Mouse (Mus musculus) forebrain, embryonic 10.5 days (tissue): ENCODE measurements around the gene Gm28042. TPM values are rescaled to one million over a fixed set of nuclear protein-coding genes. Genes with fewer than 3 reads are reported as not detected.

Experiments
- DNase-seq: peaks from one replicate; pipeline ENCODE4 v3.0.0-alpha.2; 2017; ENCODE audit warnings: low spot score; ENCODE audit errors: extremely low spot score
- H3K27ac ChIP-seq: fragments of 300-500 bp; sonication (generic); 2 replicates; pipeline ENCODE4 v1.5.1; 2016; ENCODE audit warnings: mild to moderate bottlenecking
- H3K27me3 ChIP-seq: fragments of 300-500 bp; sonication (generic); 2 replicates; pipeline ENCODE4 v1.6.1; 2016; ENCODE audit warnings: mild to moderate bottlenecking; ENCODE audit not compliant: poor library complexity, severe bottlenecking
- H3K36me3 ChIP-seq: fragments of 300-500 bp; sonication (generic); replicated peaks from 2 replicates; pipeline ENCODE4 v1.6.1; 2016; ENCODE audit warnings: mild to moderate bottlenecking, moderate library complexity
- H3K4me1 ChIP-seq: fragments of 300-500 bp; sonication (generic); 2 replicates; pipeline ENCODE4 v1.6.1; 2016
- H3K4me3 ChIP-seq: fragments of 300-500 bp; sonication (generic); 2 replicates; pipeline ENCODE4 v1.5.1; 2016; ENCODE audit warnings: mild to moderate bottlenecking, moderate library complexity
- H3K9me3 ChIP-seq: fragments of 300-500 bp; sonication (generic); 2 replicates; pipeline ENCODE4 v1.6.1; 2016; ENCODE audit warnings: mild to moderate bottlenecking, moderate library complexity
- WGBS: fragments of 180-500 bp; shearing (Covaris S2); methylation state at CpG from one replicate; pipeline ENCODE4 v1.1.7; 2016; 5-methylcytosine and 5-hydroxymethylcytosine counted together
- polyA plus RNA-seq: library from polyadenylated mRNA; unstranded; fragments of >200 nt; fragmentation: Nextera tagmentation; extraction: Ambion mirVana; gene quantifications from 2 replicates; pipeline ENCODE4 v1.2.1, GENCODE M21; 2016

The Gm28042 gene
- polyA plus RNA-seq, 1 experiment from 2014 or later, result 5.9 TPM

DNA sequence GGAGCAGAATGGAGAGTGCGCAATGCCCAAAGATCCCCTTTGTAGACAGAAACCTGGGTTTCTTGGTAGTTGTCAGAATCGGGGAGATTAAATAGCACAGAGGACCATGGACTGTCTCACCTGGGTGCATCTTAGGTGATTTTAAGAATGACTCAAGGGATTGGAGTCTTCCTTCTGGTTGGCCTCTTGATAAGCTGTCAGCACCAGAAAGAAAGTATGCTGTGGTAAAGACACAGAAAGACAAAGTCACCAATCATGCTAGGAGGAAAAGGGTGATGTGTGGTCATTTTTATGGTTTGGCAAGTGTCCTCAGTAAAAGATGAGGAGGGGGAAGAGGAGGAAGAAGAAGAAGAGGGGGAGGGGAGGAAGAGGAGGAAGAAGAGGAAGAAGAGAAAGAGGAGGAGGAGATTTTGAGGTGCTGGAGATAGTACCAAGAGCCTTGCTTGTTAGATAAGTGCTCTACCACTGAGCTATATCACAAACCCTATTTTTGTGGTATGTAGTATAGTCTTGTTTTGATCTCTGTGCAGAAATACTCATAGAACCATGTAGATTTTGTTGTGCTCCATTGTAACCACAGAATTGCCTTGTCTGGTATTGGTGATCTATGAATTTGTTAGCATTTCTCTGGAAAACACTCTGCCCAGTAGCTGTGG lies 13.3 kb upstream of the Gm28042 start:
- H3K27ac ChIP-seq, result no peak overlapping the region
- H3K4me1 ChIP-seq, result no peaks in the 10 kb centered on the region
- no peaks in the 10 kb centered on the region for H3K27me3 ChIP-seq
- 91% methylated on average over 2 of the region's 2 CpGs for WGBS
- no peaks in the 10 kb centered on the region for H3K9me3 ChIP-seq
- DNase-seq, result no peak
- H3K4me3 ChIP-seq, result no peak overlapping the region
- peaks cover 48% of the 10 kb centered on the region for H3K36me3 ChIP-seq

DNA sequence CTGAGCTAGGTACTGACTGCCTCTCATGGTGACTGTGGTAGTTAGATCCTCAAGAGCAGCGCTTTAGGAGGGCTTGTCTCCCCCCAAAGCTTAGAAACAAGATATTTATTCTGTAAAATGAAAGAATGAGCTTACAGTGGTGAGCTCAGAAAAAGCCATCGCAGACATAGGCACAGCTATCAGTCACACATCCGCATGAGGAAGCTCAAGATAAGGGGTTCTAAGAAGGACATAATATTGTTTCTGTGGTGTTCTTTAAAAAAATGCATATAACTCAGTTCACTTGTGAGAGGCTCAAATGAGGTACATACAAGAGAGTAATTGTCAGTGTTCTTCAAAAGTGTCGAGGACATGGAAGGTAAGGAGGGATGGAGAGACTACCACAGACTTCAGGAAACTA lies 11.4 kb upstream of the Gm28042 start:
- Histone ChIP-seq H3K36me3 (peaks cover 64% of the 10 kb centered on the region), H3K27me3 (no peaks in the 10 kb centered on the region)
- WGBS, result 89% methylated on average over 4 of the region's 4 CpGs

DNA sequence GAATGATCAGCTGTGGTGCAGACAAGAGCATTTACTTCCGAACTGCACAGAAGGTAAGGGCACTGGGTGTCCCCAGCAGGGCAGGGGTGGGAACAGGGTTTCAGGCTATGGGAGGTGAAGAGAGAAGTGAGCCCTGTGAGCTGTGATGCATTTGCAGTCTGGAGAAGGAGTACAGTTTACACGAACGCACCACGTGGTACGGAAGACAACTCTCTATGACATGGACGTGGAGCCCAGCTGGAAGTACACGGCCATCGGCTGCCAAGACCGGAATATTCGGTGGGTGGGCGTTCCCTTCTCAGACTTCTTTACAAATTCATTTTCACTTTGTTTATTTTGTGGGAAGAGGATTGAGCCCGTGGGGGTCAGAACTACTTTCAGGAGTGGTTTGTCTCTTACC lies 9.7 kb upstream of the Gm28042 start:
- H3K4me1 ChIP-seq, result no peaks in the 10 kb centered on the region
- H3K36me3 ChIP-seq, result peaks cover 79% of the 10 kb centered on the region
- DNase-seq, result no peak
- WGBS, result 92% methylated on average over 12 of the region's 12 CpGs
- H3K9me3 ChIP-seq, result no peaks in the 10 kb centered on the region
- no peaks in the 10 kb centered on the region for H3K27me3 ChIP-seq
- no peak overlapping the region for H3K4me3 ChIP-seq
- H3K27ac ChIP-seq, result no peak overlapping the region

More for the DNA sequence above, 11.4 kb upstream of the Gm28042 start:
- Histone ChIP-seq H3K27ac (no peak overlapping the region), H3K4me1 (no peaks in the 10 kb centered on the region), H3K4me3 (no peak overlapping the region), H3K9me3 (no peaks in the 10 kb centered on the region)
- DNase-seq, result no peak

DNA sequence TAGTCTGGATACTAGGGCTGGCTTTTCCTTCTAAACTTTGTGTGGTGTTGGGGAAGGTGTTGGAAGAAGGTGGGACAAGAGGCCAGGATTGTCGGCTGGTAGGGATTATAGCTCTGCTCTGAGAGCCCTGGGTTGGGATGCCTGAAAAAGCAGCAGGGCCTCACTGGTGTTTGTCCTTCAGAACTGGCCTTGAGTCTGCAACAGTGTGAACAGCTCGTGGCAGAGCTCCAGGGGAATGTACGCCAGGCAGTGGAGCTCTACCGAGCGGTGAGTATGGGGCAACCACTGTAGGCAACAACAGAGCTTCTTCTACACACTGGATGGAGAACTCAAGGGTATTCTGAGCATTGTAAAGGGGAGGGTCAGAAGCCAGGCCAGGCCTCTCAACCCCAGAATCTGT lies 3.0 kb upstream of the Gm28042 start:
- peaks cover 64% of the 10 kb centered on the region for H3K36me3 ChIP-seq
- 94% methylated on average over 5 of the region's 5 CpGs for WGBS
- H3K4me3 ChIP-seq, result no peak overlapping the region
- no peak overlapping the region for H3K27ac ChIP-seq
- no peaks in the 10 kb centered on the region for H3K27me3 ChIP-seq
- peaks cover 19% of the 10 kb centered on the region for H3K4me1 ChIP-seq
- H3K9me3 ChIP-seq, result no peaks in the 10 kb centered on the region
- DNase-seq, result no peak

DNA sequence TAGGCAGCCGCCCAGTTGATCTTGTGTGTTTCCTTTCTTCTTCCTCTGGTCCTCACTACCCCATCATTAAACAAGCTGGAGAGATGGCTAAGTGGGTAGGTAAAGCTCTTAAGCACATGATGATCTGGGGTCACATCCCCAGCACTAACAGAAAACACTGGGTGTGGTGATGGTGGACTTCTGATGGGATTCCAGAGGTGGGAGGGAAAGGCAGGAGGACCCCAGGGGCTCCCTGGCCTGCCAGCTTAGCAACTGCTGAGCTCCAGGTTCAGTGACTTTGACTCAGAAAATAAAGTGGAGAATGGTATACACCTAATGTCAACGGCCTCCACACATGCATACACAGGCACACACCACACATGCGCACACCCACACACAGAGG lies 648 bp downstream of the Gm28042 start:
- peaks cover 68% of the 10 kb centered on the region for H3K36me3 ChIP-seq
- H3K4me1 ChIP-seq, result peaks cover 19% of the 10 kb centered on the region
- peak overlapping the region; percentile 88 for H3K4me3 ChIP-seq
- H3K27me3 ChIP-seq, result no peaks in the 10 kb centered on the region
- peak overlapping the region; percentile 94 for H3K27ac ChIP-seq
- no peak for DNase-seq
- WGBS, result 45% methylated on average over 3 of the region's 3 CpGs
- no peaks in the 10 kb centered on the region for H3K9me3 ChIP-seq

DNA sequence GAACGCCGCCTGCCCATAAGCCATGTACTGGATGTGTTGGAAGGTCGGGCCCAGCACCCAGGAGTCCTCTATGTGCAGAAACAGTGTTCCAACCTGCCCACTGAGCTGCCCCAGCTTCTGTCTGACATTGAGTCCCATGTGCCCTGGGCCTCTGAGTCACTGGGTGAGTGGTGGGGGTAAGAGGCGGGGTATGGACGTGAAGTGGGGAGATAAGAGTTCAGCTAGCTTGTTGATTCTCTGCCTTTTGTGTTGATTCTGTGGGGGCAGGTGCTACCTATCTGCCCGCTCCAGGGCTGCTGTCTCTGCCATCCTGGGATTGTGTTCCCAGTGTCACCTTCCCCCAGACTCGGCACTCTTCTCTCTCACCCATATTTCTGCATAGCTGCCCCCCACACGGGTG lies 3.1 kb downstream of the Gm28042 start:
- Histone ChIP-seq H3K4me1 (peaks cover 19% of the 10 kb centered on the region), H3K27me3 (no peaks in the 10 kb centered on the region), H3K27ac (no peak overlapping the region), H3K9me3 (no peaks in the 10 kb centered on the region), H3K36me3 (peaks cover 71% of the 10 kb centered on the region), H3K4me3 (no peak overlapping the region)
- WGBS, result 91% methylated on average over 8 of the region's 8 CpGs
- no peak for DNase-seq

DNA sequence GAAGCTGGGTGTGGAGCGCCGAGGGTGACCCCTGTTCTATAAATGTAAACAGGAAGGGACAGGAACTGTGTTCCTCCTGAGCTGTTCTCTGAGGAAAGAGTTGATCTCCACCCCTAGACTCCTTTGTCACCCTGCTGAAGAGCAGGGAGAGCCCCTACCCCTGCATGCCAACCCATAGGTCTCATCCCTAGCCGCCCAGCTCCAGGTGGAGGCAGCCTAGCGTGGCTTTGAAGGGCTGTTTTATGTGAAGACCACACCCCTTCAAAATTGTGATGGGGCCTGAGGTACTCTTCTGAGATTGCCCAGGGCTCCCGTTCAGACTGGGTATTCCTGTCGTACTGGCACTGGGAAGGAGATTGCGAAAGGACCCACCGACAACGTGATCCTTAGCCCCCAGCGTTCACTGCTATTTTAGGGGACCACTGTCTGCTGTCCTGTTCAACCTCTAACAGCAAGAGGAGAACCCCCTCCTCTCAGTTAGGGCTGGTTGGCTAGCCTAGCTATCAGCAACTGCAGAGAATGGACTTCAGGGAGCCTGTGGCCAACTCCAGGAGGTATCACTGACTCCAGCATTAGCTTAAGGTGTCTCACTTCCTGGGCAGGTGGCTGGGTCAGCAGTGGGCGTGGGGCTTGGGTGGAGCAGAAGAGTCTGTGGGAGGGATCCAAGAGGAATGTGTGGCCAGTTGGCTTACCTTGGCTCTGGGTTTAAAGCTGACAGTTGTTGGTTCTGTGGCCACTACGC lies 5.6 kb downstream of the Gm28042 start, which contains the start of gene Pla2g4b:
Pla2g4b (plus strand) TSS at position 692 of the 742 bp plus-strand sequence.
- WGBS, result 94% methylated on average over 12 of the region's 12 CpGs
- no peak for DNase-seq

DNA sequence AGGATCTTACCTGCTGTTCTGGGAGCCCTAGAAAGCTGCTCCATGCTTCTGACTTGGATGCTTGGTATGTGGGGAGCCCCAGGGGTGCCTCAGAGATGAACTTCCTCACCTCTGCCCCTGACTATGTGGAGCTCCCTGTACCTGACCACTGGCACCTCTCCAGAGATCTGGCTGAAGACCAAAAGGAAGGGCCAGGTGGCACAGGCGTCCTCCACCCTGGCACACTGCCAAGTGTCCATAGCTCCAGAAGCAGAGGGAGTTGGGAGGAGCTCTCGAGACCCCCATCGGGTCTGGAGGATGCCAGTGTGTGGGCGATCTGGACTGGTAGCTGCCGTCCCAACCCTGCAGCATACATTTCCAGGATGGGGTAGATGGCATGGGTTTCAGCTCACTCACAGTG lies 6.4 kb downstream of the Gm28042 start:
- no peaks in the 10 kb centered on the region for H3K9me3 ChIP-seq
- 0 out of 2 replicates have a peak, but pooled peaks cover under 1% of the 10 kb centered on the region for H3K4me1 ChIP-seq
- WGBS, result 92% methylated on average over 5 of the region's 5 CpGs
- no peak for DNase-seq
- peaks cover 98% of the 10 kb centered on the region for H3K36me3 ChIP-seq
- no peak overlapping the region for H3K27ac ChIP-seq
- no peaks in the 10 kb centered on the region for H3K27me3 ChIP-seq
- H3K4me3 ChIP-seq, result no peak overlapping the region

More for the DNA sequence above, 5.6 kb downstream of the Gm28042 start, which contains the start of gene Pla2g4b:
- H3K27ac ChIP-seq, result no peak within 1 kb of the TSS
- no peaks in the 10 kb centered on the region for H3K27me3 ChIP-seq
- H3K9me3 ChIP-seq, result no peaks in the 10 kb centered on the region
- H3K36me3 ChIP-seq, result peaks cover 90% of the 10 kb centered on the region
- H3K4me3 ChIP-seq, result no peak within 1 kb of the TSS
- peaks cover 9% of the 10 kb centered on the region for H3K4me1 ChIP-seq

DNA sequence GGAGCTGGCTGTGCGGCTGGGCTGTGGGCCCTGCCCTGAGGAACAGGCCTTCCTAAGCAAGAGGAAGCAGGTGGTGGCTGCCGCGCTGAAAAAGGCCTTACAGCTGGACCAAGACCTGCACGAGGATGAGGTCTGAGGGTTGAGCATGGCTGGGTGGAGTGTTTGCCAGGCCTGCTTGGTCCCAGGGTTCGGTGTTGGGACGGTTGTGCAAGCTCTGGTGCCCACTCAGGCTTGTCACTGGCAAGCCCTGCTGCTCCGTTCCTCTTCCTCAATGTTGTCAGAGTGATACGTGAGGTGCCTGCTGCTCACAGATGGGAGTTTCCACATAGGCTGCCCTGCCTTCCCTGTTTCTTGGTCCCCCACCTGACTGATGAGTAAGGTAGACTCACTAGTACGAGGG lies 10.5 kb downstream of the Gm28042 start:
- no peaks in the 10 kb centered on the region for H3K9me3 ChIP-seq
- no peaks in the 10 kb centered on the region for H3K4me1 ChIP-seq
- WGBS, result 94% methylated on average over 9 of the region's 9 CpGs
- no peak overlapping the region for H3K27ac ChIP-seq
- no peaks in the 10 kb centered on the region for H3K27me3 ChIP-seq
- no peak overlapping the region for H3K4me3 ChIP-seq
- H3K36me3 ChIP-seq, result peaks cover 100% of the 10 kb centered on the region
- DNase-seq, result no peak

DNA sequence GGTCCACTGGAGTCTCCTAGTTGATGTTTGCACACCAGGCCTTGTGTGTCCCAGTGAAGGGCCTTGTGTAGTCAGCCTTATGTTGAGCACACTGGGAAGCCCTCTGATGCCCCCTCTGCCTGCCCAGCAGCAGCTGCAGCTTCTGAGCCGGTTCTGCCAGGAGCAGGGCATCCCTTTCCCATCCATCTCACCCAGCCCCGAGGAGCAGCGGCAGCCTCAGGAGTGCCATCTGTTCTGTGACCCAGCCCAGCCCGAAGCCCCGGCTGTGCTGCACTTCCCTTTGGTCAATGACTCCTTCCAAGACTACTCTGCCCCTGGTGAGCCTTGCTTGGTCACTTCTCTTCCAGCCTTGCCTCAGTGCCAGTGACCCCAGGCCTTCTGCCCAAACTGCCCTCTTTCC lies 13.7 kb downstream of the Gm28042 start:
- Histone ChIP-seq H3K27ac (no peak overlapping the region), H3K4me3 (no peak overlapping the region), H3K27me3 (no peaks in the 10 kb centered on the region), H3K36me3 (peaks cover 67% of the 10 kb centered on the region), H3K9me3 (no peaks in the 10 kb centered on the region), H3K4me1 (peaks cover 11% of the 10 kb centered on the region)
- 90% methylated on average over 5 of the region's 5 CpGs for WGBS
- DNase-seq, result no peak

DNA sequence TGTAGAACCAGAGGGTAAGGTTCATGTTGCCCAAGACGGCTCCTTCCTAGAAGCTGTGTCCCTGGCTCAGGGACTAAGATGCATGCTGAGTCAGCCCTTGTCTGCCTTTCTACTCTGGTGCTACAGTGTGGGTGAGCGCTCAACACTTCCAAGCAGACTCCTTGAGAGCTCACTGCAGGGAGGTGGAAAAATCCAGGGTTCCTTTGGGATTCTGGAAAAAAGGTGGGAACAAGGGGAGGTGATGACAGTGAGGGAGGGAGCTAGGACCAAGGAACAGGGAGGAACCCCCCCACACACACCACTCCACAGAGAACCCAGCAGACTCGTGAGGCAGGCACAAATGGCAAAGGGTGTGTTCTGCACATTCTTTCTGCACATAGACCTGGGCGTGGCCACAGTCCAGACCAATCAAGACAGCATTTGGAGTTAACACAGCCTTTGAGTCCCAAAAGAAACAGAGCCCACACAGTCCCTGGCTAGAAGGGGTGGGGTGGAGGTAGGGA lies 16.9 kb downstream of the Gm28042 start:
- WGBS, result 63% methylated on average over 4 of the region's 4 CpGs
- H3K36me3 ChIP-seq, result peaks cover 36% of the 10 kb centered on the region
- H3K9me3 ChIP-seq, result no peaks in the 10 kb centered on the region
- peaks cover 15% of the 10 kb centered on the region for H3K4me1 ChIP-seq
- H3K27ac ChIP-seq, result no peak overlapping the region
- DNase-seq, result no peak
- no peak overlapping the region for H3K4me3 ChIP-seq
- H3K27me3 ChIP-seq, result no peaks in the 10 kb centered on the region

DNA sequence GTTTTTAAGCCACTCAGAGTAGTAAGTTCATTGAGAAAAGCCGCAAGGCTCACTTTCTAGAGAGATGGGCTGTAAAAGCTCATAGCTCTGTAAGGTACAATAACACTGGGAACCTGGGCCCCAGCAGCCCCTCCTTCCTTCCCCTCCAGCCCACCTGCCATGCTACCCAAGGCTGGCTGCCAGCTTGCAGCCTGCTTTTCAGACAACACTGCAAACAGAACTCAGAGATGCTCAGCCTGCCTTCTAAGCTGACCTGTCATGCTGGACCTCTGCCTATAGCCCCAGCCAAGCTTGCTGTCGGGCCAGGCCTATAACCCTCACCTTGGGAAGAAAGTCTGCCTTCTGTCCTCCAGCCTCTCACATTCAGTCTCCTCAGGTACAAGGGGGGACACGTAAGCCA lies 17.4 kb downstream of the Gm28042 start:
- H3K9me3 ChIP-seq, result no peaks in the 10 kb centered on the region
- H3K27me3 ChIP-seq, result no peaks in the 10 kb centered on the region
- no peak overlapping the region for H3K27ac ChIP-seq
- no peak overlapping the region for H3K4me3 ChIP-seq
- peaks cover 15% of the 10 kb centered on the region for H3K4me1 ChIP-seq
- peaks cover 30% of the 10 kb centered on the region for H3K36me3 ChIP-seq
- WGBS, result 86% methylated on average over 3 of the region's 3 CpGs
- DNase-seq, result no peak
